Comparison of ENCODE assay signal across 8 mouse cellular contexts in the genomic region with DNA sequence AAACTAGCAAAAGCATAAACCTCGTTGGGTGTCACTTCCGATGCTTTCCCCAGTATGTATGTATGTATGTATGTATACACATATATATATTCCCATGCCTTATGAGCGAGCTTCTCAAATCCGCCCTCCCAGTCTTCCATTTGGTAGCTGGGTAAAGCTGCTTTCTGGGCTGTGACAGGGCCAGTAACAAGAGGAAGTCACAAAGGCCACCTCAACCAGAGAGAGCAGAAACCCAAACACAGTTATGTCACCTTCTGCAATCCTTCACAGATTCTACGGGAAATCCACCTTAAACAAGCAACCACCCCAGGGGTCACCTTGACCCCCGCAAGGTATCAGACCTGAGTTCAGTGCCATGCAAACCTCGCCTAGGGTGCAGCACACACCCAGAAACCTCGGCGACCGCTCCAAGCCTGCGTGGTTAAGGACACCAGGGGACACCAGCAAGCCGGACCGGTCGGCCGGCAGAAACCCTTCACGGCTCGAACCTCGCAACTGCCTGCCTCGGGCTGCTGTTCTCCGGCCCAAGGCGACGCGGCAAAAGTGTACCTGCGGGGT. TPM values are rescaled to one million over a fixed set of nuclear protein-coding genes. Genes with fewer than 3 reads are reported as not detected.
A peak's percentile ranks its signal among the peaks of the same experiment; 100 is the strongest.
DNase-seq lines count a peak whose midpoint lies in the region; ATAC-seq and TF ChIP-seq lines count a peak whose summit lies in the region.

No protein-coding gene starts in this region.

- peak overlapping the region; percentile 83 for H3K27ac ChIP-seq in heart, embryonic 15.5 days
- peak overlapping the region; percentile 54; the same call in 1 of the 2 replicates for H3K27ac ChIP-seq in ES-E14 (ENCODE audit: insufficient read depth, low read depth, low read length, poor library complexity, severe bottlenecking)
- peak overlapping the region; percentile 84 for H3K27ac ChIP-seq in forebrain, embryonic 15.5 days (replicated peaks)
- peak overlapping the region; percentile 95 for H3K27ac ChIP-seq in liver, postnatal 0 days (ENCODE audit: low read depth)

- H3K27me3 ChIP-seq in heart, embryonic 15.5 days = no peaks in the 10 kb centered on the region
- no peaks in the 10 kb centered on the region for H3K27me3 ChIP-seq in forebrain, embryonic 15.5 days
- no peaks in the 10 kb centered on the region for H3K27me3 ChIP-seq in liver, postnatal 0 days (ENCODE audit: insufficient read depth, low read length)

- peak overlapping the region; percentile 81 for H3K4me2 ChIP-seq in heart, embryonic 15.5 days
- H3K4me2 ChIP-seq in forebrain, embryonic 15.5 days (replicated peaks) = peak overlapping the region; percentile 84
- H3K4me2 ChIP-seq in liver, postnatal 0 days (ENCODE audit: low read depth, low read length) = peak overlapping the region; percentile 92

- in situ Hi-C loops in ES-E14 (cut with MboI; ENCODE audit: low sequenced_read_pairs in 2 of 2, unreplicated experiment in 2 of 2) = no loop called here

- DNase-seq in heart, postnatal 14 days = no peak
- DNase-seq in ES-E14 (ENCODE audit: low read depth, low spot score) = no peak
- DNase-seq in liver, postnatal 0 days = no peak
- no peak for DNase-seq in cerebellum, postnatal 25 days
- no peak for DNase-seq in layer of hippocampus, adult 11-12 months (ENCODE audit: low spot score)
- no peak for DNase-seq in lung, postnatal 10 days

- H3K4me1 ChIP-seq in heart, embryonic 15.5 days (replicated peaks) = peaks cover 17% of the 10 kb centered on the region
- peaks cover 3 to 4% of the 10 kb centered on the region in 2 experiments; a peak in 3 of 4 replicates for H3K4me1 ChIP-seq in ES-E14 (ENCODE audit: control insufficient read depth in 2 of 2, insufficient read depth in 2 of 2, low read length in 2 of 2, poor library complexity in 1 of 2)
- H3K4me1 ChIP-seq in forebrain, embryonic 15.5 days = peaks cover 20% of the 10 kb centered on the region
- peaks cover 20% of the 10 kb centered on the region for H3K4me1 ChIP-seq in liver, postnatal 0 days (ENCODE audit: insufficient read depth)

- peak; percentile 23; the same call in 1 of the 2 replicates for TF ChIP-seq CTCF in liver, postnatal 0 days (IDR thresholded peaks at IDR 0.05; ENCODE audit: low read depth)

- H3K9ac ChIP-seq in heart, embryonic 15.5 days = peak overlapping the region; percentile 95
- H3K9ac ChIP-seq in ES-E14 (ENCODE audit: insufficient read depth, low read depth, low read length, poor library complexity, severe bottlenecking) = peak overlapping the region; percentile 94
- H3K9ac ChIP-seq in forebrain, embryonic 15.5 days (replicated peaks) = peak overlapping the region; percentile 67
- H3K9ac ChIP-seq in liver, postnatal 0 days (replicated peaks) = peak overlapping the region; percentile 99

- H3K36me3 ChIP-seq in heart, embryonic 15.5 days = no peaks in the 10 kb centered on the region
- H3K36me3 ChIP-seq in ES-E14 (ENCODE audit: control insufficient read depth, insufficient read depth, low read length, poor library complexity, severe bottlenecking) = no peaks in the 10 kb centered on the region
- H3K36me3 ChIP-seq in forebrain, embryonic 15.5 days = no peaks in the 10 kb centered on the region
- no peaks in the 10 kb centered on the region for H3K36me3 ChIP-seq in liver, postnatal 0 days (replicated peaks; ENCODE audit: insufficient read depth, low read length)

- no peak for TF ChIP-seq EP300 in liver, postnatal 0 days (IDR thresholded peaks at IDR 0.05; ENCODE audit: low read depth)

- peak overlapping the region; percentile 93 for H3K4me3 ChIP-seq in heart, embryonic 15.5 days
- H3K4me3 ChIP-seq in ES-E14 (ENCODE audit: insufficient read depth in 1 of 2, low read depth in 1 of 2, low read length in 2 of 2, poor library complexity in 1 of 2, severe bottlenecking in 1 of 2) = peak overlapping the region; percentile 97 to 99
- peak overlapping the region; percentile 75 for H3K4me3 ChIP-seq in forebrain, embryonic 15.5 days
- peak overlapping the region; percentile 93 for H3K4me3 ChIP-seq in liver, postnatal 0 days (ENCODE audit: low read depth, low read length)

- peak; percentile 36 for ATAC-seq in heart, embryonic 15.5 days (replicated peaks; ENCODE audit: insufficient number of reproducible peaks, insufficient read depth, low FRiP score, low read depth)
- peak; percentile 73 for ATAC-seq in forebrain, embryonic 15.5 days (replicated peaks)
- peak; percentile 71 for ATAC-seq in liver, postnatal 0 days

- no peaks in the 10 kb centered on the region for H3K9me3 ChIP-seq in heart, embryonic 15.5 days (replicated peaks)
- no peaks in the 10 kb centered on the region for H3K9me3 ChIP-seq in ES-E14 (ENCODE audit: control insufficient read depth, insufficient read depth, low read depth, low read length)
- no peaks in the 10 kb centered on the region for H3K9me3 ChIP-seq in forebrain, embryonic 15.5 days
- H3K9me3 ChIP-seq in liver, postnatal 0 days (ENCODE audit: low read length) = no peaks in the 10 kb centered on the region

- intact Hi-C loops in heart, postnatal 14 days (cut with DNase I) = loop anchor here (5.0 kb wide), 1 partner anchor 236 kb away; no protein-coding TSS in a partner anchor

- 1% methylated on average over 24 of the region's 24 CpGs for WGBS in heart, embryonic 15.5 days
- WGBS in forebrain, embryonic 15.5 days = 2% methylated on average over 24 of the region's 24 CpGs
- WGBS in liver, postnatal 0 days (ENCODE audit: insufficient replicate concordance) = under 1% methylated on average over 24 of the region's 24 CpGs

TF ChIP-seq in ES-E14, 5 proteins besides CTCF, POLR2A, EP300 and RAD21:
- TF ChIP-seq HCFC1 (IDR thresholded peaks at IDR 0.05; ENCODE audit: borderline replicate concordance, insufficient read depth, low read length) = no peak
- no peak for TF ChIP-seq ZC3H11A (IDR thresholded peaks at IDR 0.05; ENCODE audit: borderline replicate concordance, low read depth, low read length)
- no peak for TF ChIP-seq ZNF384 (IDR thresholded peaks at IDR 0.05; ENCODE audit: low read depth, low read length)
- TF ChIP-seq CHD2 (IDR thresholded peaks at IDR 0.05; ENCODE audit: low read depth, low read length) = no peak
- TF ChIP-seq MAFK (IDR thresholded peaks at IDR 0.05; ENCODE audit: insufficient read depth, low read depth, low read length) = no peak
TF ChIP-seq in ES-E14: peak in this region for 0.

RNA-seq across cellular contexts. Expression of a gene that starts 3.4 kb away (rescaled TPM):
- 198 and 222 TPM in 2 replicates for polyA plus RNA-seq in heart, embryonic 15.5 days (2015; fragmentation: Nextera tagmentation; extraction: Ambion mirVana)
- 100 to 1,000 TPM; 297 to 319 TPM for total RNA-seq in heart, postnatal 14 days (2021)
- total RNA-seq in ES-E14 (2012; rRNA removed) = 104 and 139 TPM in 2 replicates
- 180 TPM in 2 replicates for polyA plus RNA-seq in forebrain, embryonic 15.5 days (2015; fragmentation: Nextera tagmentation; extraction: Ambion mirVana)
- polyA plus RNA-seq in liver, postnatal 0 days (2015; fragmentation: Nextera tagmentation; extraction: Ambion mirVana) = 112 and 119 TPM in 2 replicates
